Mouse (Mus musculus) urinary bladder, postnatal 4 days (tissue): Measurements from ENCODE around the gene Srrd.
A peak's percentile ranks its signal among the peaks of the same experiment; 100 is the strongest.

Experiments used
- DNase-seq, 2 experiments: peaks; one replicate each; pipeline ENCODE4 v3.0.0; 2021 to 2022; ENCODE audit warnings: low spot score in 2 of 2

Srrd gene

GRCm38 (mm10) chr5:112342463-112343204 lies at the start of gene Srrd, which contains the start of gene Hps4:
Srrd (minus strand) TSS chr5:112343040.
Hps4 (plus strand) TSS chr5:112343083.
- DNase-seq, result peak; percentile 81 to 89

- no peak for DNase-seq
These were observed 49.0 kb upstream of the Srrd start for GRCm38 (mm10) chr5:112391676-112392323.

GRCm38 (mm10) chr5:112391002-112391401 lies 48.2 kb upstream of the Srrd start:
- no peak for DNase-seq

GRCm38 (mm10) chr5:112389352-112389751 lies 46.5 kb upstream of the Srrd start:
- DNase-seq, result no peak

GRCm38 (mm10) chr5:112385973-112386372 lies 43.1 kb upstream of the Srrd start:
- DNase-seq, result no peak

GRCm38 (mm10) chr5:112384805-112385472 lies 42.1 kb upstream of the Srrd start:
- no peak for DNase-seq

GRCm38 (mm10) chr5:112382641-112383330 lies 39.9 kb upstream of the Srrd start:
- no peak for DNase-seq

GRCm38 (mm10) chr5:112382042-112382441 lies 39.2 kb upstream of the Srrd start:
- DNase-seq, result no peak

- no peak for DNase-seq
These were observed 38.3 kb upstream of the Srrd start for GRCm38 (mm10) chr5:112381154-112381553.

GRCm38 (mm10) chr5:112378716-112379115 lies 35.9 kb upstream of the Srrd start:
- no peak for DNase-seq

- DNase-seq, result no peak
These were observed 34.5 kb upstream of the Srrd start for GRCm38 (mm10) chr5:112377380-112377779.

- no peak for DNase-seq
These were observed 33.3 kb upstream of the Srrd start for GRCm38 (mm10) chr5:112376111-112376510.

- DNase-seq, result no peak
These were observed 29.1 kb upstream of the Srrd start for GRCm38 (mm10) chr5:112371933-112372332.

GRCm38 (mm10) chr5:112370236-112370813 lies 27.5 kb upstream of the Srrd start:
- DNase-seq, result no peak

GRCm38 (mm10) chr5:112369326-112369725 lies 26.5 kb upstream of the Srrd start:
- DNase-seq, result no peak

- DNase-seq, result no peak
These were observed 25.8 kb upstream of the Srrd start for GRCm38 (mm10) chr5:112368666-112369065.

GRCm38 (mm10) chr5:112367929-112368328 lies 25.1 kb upstream of the Srrd start:
- DNase-seq, result no peak

- DNase-seq, result no peak
These were observed 24.5 kb upstream of the Srrd start for GRCm38 (mm10) chr5:112367338-112367737.

GRCm38 (mm10) chr5:112366879-112367278 lies 24.0 kb upstream of the Srrd start:
- no peak for DNase-seq

GRCm38 (mm10) chr5:112364184-112364797 lies 21.5 kb upstream of the Srrd start:
- DNase-seq, result no peak

- no peak for DNase-seq
These were observed 17.2 kb upstream of the Srrd start for GRCm38 (mm10) chr5:112360077-112360476.
